Mouse (Mus musculus) stomach, postnatal 0 days (tissue): ENCODE data around the gene Tmbim6. TPM values are rescaled to one million over a fixed set of nuclear protein-coding genes. Genes with fewer than 3 reads are reported as not detected.

Experiments
- ATAC-seq: fragments of 200-750 bp; cut with Nextera tagmentation; 2 replicates; pipeline ENCODE4 v1.8.0; 2017; ENCODE audit not compliant: low FRiP score, low TSS enrichment
- DNase-seq: peaks from one replicate; pipeline ENCODE4 v3.0.0-alpha.2; 2016; ENCODE audit warnings: low spot score
- H3K27ac ChIP-seq: fragments of 300-500 bp; sonication (generic); replicated peaks from 2 replicates; pipeline ENCODE4 v1.5.1; 2014; ENCODE audit warnings: mild to moderate bottlenecking, control low read depth
- H3K27me3 ChIP-seq: fragments of 300-500 bp; sonication (generic); 2 replicates; pipeline ENCODE4 v1.6.1; 2014; ENCODE audit warnings: low read length; ENCODE audit not compliant: control insufficient read depth, insufficient read depth
- H3K36me3 ChIP-seq: fragments of 300-500 bp; sonication (generic); 2 replicates; pipeline ENCODE4 v1.6.1; 2014; ENCODE audit warnings: low read length, mixed read lengths; ENCODE audit not compliant: control insufficient read depth, insufficient read depth
- H3K4me1 ChIP-seq: fragments of 300-500 bp; sonication (generic); replicated peaks from 2 replicates; pipeline ENCODE4 v1.6.1; 2014; ENCODE audit warnings: antibody characterized with exemption; ENCODE audit not compliant: control insufficient read depth, insufficient read depth
- H3K4me2 ChIP-seq: fragments of 300-500 bp; sonication (generic); replicated peaks from 2 replicates; pipeline ENCODE4 v1.6.1; 2014; ENCODE audit warnings: low read depth, mild to moderate bottlenecking, control low read depth, moderate library complexity
- H3K4me3 ChIP-seq: fragments of 300-500 bp; sonication (generic); 2 replicates; pipeline ENCODE4 v1.5.1; 2014; ENCODE audit warnings: low read depth, low read length, control low read depth
- H3K9ac ChIP-seq: fragments of 300-500 bp; sonication (generic); 2 replicates; pipeline ENCODE4 v1.6.1; 2014; ENCODE audit warnings: mild to moderate bottlenecking, low read length, control low read depth, mixed read lengths
- H3K9me3 ChIP-seq: fragments of 300-500 bp; sonication (generic); 2 replicates; pipeline ENCODE4 v1.6.1; 2016; ENCODE audit warnings: low read length; ENCODE audit not compliant: control insufficient read depth
- CTCF ChIP-seq: IDR thresholded peaks from 2 replicates; pipeline ENCODE4 v1.5.1; 2016; ENCODE audit warnings: antibody characterized with exemption, low read depth, mild to moderate bottlenecking, moderate library complexity
- EP300 ChIP-seq: optimal IDR thresholded peaks from 2 replicates; pipeline ENCODE3; 2016; ENCODE audit warnings: antibody characterized with exemption
- WGBS: fragments of 180-500 bp; shearing (Covaris S2); extraction: QIAGEN DNeasy Blood & Tissue Kit; methylation state at CpG from one replicate; pipeline ENCODE4 v1.1.7; 2014; 5-methylcytosine and 5-hydroxymethylcytosine counted together
- polyA plus RNA-seq: library from polyadenylated mRNA; unstranded; fragments of >200 nt; fragmentation: Nextera tagmentation; extraction: Ambion mirVana; gene quantifications from 2 replicates; pipeline ENCODE4 v1.2.1, GENCODE M21; 2015

Tmbim6 gene
- polyA plus RNA-seq, 1 experiment from 2014 or later, result 469 TPM

GRCm38 (mm10) chr15:99449751-99450280 lies 57.1 kb downstream of the Tmbim6 start:
- TF ChIP-seq EP300 (no peak), CTCF (no peak)
- Histone ChIP-seq H3K4me1 (no peaks in the 10 kb centered on the region; the same call in 1 of the 2 replicates), H3K9me3 (no peaks in the 10 kb centered on the region), H3K36me3 (no peaks in the 10 kb centered on the region), H3K9ac (no peak overlapping the region), H3K27me3 (no peaks in the 10 kb centered on the region), H3K4me3 (no peak overlapping the region), H3K27ac (no peak overlapping the region), H3K4me2 (no peak overlapping the region)
- peak; percentile 25; the same call in 1 of the 2 replicates for ATAC-seq
- WGBS, result 60% methylated on average over 8 of the region's 8 CpGs
- no peak for DNase-seq

GRCm38 (mm10) chr15:99453153-99453900 lies 60.6 kb downstream of the Tmbim6 start:
- Histone ChIP-seq H3K36me3 (no peaks in the 10 kb centered on the region), H3K4me2 (no peak overlapping the region), H3K4me1 (no peaks in the 10 kb centered on the region; the same call in 1 of the 2 replicates), H3K27ac (no peak overlapping the region), H3K9me3 (no peaks in the 10 kb centered on the region), H3K9ac (no peak overlapping the region), H3K4me3 (no peak overlapping the region), H3K27me3 (no peaks in the 10 kb centered on the region)
- DNase-seq (no peak), ATAC-seq (no peak)
- 76% methylated on average over 11 of the region's 11 CpGs for WGBS
- TF ChIP-seq CTCF (no peak), EP300 (no peak)

- no peaks in the 10 kb centered on the region for H3K36me3 ChIP-seq
- no peaks in the 10 kb centered on the region for H3K27me3 ChIP-seq
- H3K9ac ChIP-seq, result no peak overlapping the region; the same call in 1 of the 2 replicates
- DNase-seq (no peak), ATAC-seq (no peak)
- 86% methylated on average over 7 of the region's 7 CpGs for WGBS
- H3K4me1 ChIP-seq, result no peaks in the 10 kb centered on the region; the same call in 1 of the 2 replicates
- no peak overlapping the region for H3K27ac ChIP-seq
- H3K4me2 ChIP-seq, result no peak overlapping the region
- TF ChIP-seq EP300 (no peak), CTCF (no peak)
- H3K4me3 ChIP-seq, result no peak overlapping the region
- no peaks in the 10 kb centered on the region for H3K9me3 ChIP-seq
Observed at GRCm38 (mm10) chr15:99454585-99455279, 62.0 kb downstream of the Tmbim6 start.

GRCm38 (mm10) chr15:99455415-99455814 lies 62.7 kb downstream of the Tmbim6 start:
- no peaks in the 10 kb centered on the region for H3K4me1 ChIP-seq
- no peak overlapping the region for H3K27ac ChIP-seq
- no peak overlapping the region for H3K4me2 ChIP-seq
- H3K27me3 ChIP-seq, result no peaks in the 10 kb centered on the region
- peak overlapping the region; percentile 18; the same call in 1 of the 2 replicates for H3K9ac ChIP-seq
- H3K4me3 ChIP-seq, result no peak overlapping the region
- DNase-seq, result no peak
- no peak for TF ChIP-seq CTCF
- no peak for TF ChIP-seq EP300
- 80% methylated on average over 3 of the region's 3 CpGs for WGBS
- ATAC-seq, result no peak
- no peaks in the 10 kb centered on the region for H3K36me3 ChIP-seq
- H3K9me3 ChIP-seq, result no peaks in the 10 kb centered on the region

- H3K4me1 ChIP-seq, result no peaks in the 10 kb centered on the region
- WGBS, result 23% methylated on average over 7 of the region's 7 CpGs
- ATAC-seq (no peak), DNase-seq (no peak)
- H3K9me3 ChIP-seq, result no peaks in the 10 kb centered on the region
- H3K4me2 ChIP-seq, result peak overlapping the region; percentile 86
- H3K27ac ChIP-seq, result peak overlapping the region; percentile 88
- H3K36me3 ChIP-seq, result no peaks in the 10 kb centered on the region
- H3K27me3 ChIP-seq, result no peaks in the 10 kb centered on the region
- peak overlapping the region; percentile 72 for H3K4me3 ChIP-seq
- TF ChIP-seq CTCF (no peak), EP300 (no peak)
- peak overlapping the region; percentile 79 for H3K9ac ChIP-seq
Observed at GRCm38 (mm10) chr15:99456338-99456962, 63.8 kb downstream of the Tmbim6 start.
